Mouse (Mus musculus): Measurements from ENCODE around the gene Mill1. TPM values are rescaled to one million over a fixed set of nuclear protein-coding genes. Genes with fewer than 3 reads are reported as not detected.
"Not testable (repeated sequence)": the region's sequence is repeated elsewhere in the genome, so short reads cannot be mapped to it uniquely, and the experiment has no call there.

The Mill1 gene
- not detected in 2 replicates for polyA plus RNA-seq (2015; fragmentation: Nextera tagmentation; extraction: Ambion mirVana)

DNA sequence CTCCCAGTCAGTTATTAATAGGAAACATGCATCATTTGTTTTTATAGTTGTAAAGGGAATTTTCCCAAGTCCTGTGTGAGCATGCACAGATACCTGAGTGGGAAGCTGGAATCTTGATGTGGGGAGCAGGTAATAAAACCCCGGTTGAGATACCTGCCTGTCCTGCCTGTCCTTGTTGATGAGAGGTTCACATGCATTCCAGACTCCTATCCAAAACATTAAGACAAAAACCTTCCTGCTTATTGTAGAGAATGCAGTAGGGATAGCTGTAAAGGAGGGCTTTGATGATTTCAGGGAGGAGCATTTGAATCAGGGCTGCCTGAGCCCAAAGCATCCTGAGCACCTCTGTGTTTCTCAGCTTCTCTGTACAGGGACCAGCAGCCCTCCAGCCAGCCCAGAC, at the start of gene Mill1:
Gene Mill1 (plus strand): TSS at position 301 of the 400 bp plus-strand sequence.
- Histone ChIP-seq H3K27me3 (no peaks in the 10 kb centered on the region), H3K4me2 (no peak within 1 kb of the TSS), H3K9me3 (no peaks in the 10 kb centered on the region), H3K4me1 (replicated peaks) (no peaks in the 10 kb centered on the region), H3K36me3 (no peaks in the 10 kb centered on the region), H3K27ac (no peak within 1 kb of the TSS), H3K4me3 (no peak within 1 kb of the TSS), H3K9ac (no peak within 1 kb of the TSS)
- 78% methylated on average over 1 of the region's 1 CpGs for WGBS
- ATAC-seq (ENCODE audit: low FRiP score), result no peak

DNA sequence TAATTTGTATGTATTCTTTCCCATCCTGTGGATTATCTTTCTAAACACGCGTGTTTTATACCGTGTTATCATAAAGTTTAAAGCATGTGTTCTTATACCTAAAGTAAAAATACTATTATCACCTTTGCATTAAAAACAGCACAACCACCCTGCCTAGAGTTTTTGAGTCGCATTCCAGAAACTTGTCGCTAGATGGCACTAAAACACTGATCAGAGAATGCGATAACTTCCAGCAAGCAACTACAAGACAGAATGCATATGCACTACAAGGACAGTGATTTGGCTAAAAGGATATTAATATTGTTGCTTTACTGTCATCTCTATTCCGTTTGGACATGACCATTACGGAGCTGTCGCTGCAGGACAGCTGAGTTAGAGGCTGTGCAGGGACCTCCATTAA, 34.2 kb upstream of the Mill1 start:
- Histone ChIP-seq H3K36me3 (no peaks in the 10 kb centered on the region), H3K9ac (no peak overlapping the region), H3K9me3 (peaks cover 9% of the 10 kb centered on the region), H3K27me3 (no peaks in the 10 kb centered on the region), H3K4me3 (no peak overlapping the region), H3K4me1 (replicated peaks) (no peaks in the 10 kb centered on the region), H3K4me2 (no peak overlapping the region), H3K27ac (no peak overlapping the region)
- ATAC-seq (ENCODE audit: low FRiP score), result no peak
- WGBS, result 10% methylated on average over 9 of the region's 9 CpGs

GRCm38 (mm10) chr7:18214699-18215098, 30.4 kb upstream of the Mill1 start:
- Histone ChIP-seq H3K27me3 (no peaks in the 10 kb centered on the region), H3K27ac (no peak overlapping the region), H3K36me3 (no peaks in the 10 kb centered on the region), H3K9me3 (peaks cover 16% of the 10 kb centered on the region), H3K4me2 (no peak overlapping the region), H3K9ac (no peak overlapping the region), H3K4me3 (no peak overlapping the region), H3K4me1 (replicated peaks) (no peaks in the 10 kb centered on the region)
- WGBS, result 50% methylated on average over 1 of the region's 1 CpGs
- no peak for ATAC-seq (ENCODE audit: low FRiP score)

- 90% methylated on average over 2 of the region's 2 CpGs for WGBS
- H3K9me3 ChIP-seq, result peaks cover 10% of the 10 kb centered on the region; the same call in 1 of the 2 replicates
- H3K9ac ChIP-seq, result no peak overlapping the region
- no peak for ATAC-seq (ENCODE audit: low FRiP score)
- H3K4me2 ChIP-seq, result no peak overlapping the region
- no peaks in the 10 kb centered on the region for H3K27me3 ChIP-seq
- no peak overlapping the region for H3K27ac ChIP-seq
- no peaks in the 10 kb centered on the region for H3K4me1 ChIP-seq (replicated peaks)
- H3K36me3 ChIP-seq, result no peaks in the 10 kb centered on the region
- no peak overlapping the region for H3K4me3 ChIP-seq
Observed at GRCm38 (mm10) chr7:18238561-18238960, 6.6 kb upstream of the Mill1 start.

- H3K4me3 ChIP-seq, result no peak overlapping the region
- no peaks in the 10 kb centered on the region for H3K27me3 ChIP-seq
- H3K9ac ChIP-seq, result no peak overlapping the region
- H3K27ac ChIP-seq, result no peak overlapping the region
- no peak overlapping the region for H3K4me2 ChIP-seq
- H3K4me1 ChIP-seq (replicated peaks), result no peaks in the 10 kb centered on the region
- WGBS, result 86% methylated on average over 5 of the region's 5 CpGs
- H3K9me3 ChIP-seq, result peaks cover 10% of the 10 kb centered on the region; the same call in 1 of the 2 replicates
- H3K36me3 ChIP-seq, result no peaks in the 10 kb centered on the region
- no peak for ATAC-seq (ENCODE audit: low FRiP score)
Observed at GRCm38 (mm10) chr7:18241217-18241616, 3.9 kb upstream of the Mill1 start.

- not testable (repeated sequence) for H3K9me3 ChIP-seq; H3K4me1 ChIP-seq (replicated peaks); H3K4me3 ChIP-seq; H3K4me2 ChIP-seq; H3K27ac ChIP-seq; ATAC-seq (ENCODE audit: low FRiP score); H3K9ac ChIP-seq; H3K27me3 ChIP-seq; H3K36me3 ChIP-seq
- WGBS, result 56% methylated on average over 1 of the region's 1 CpGs
Observed at GRCm38 (mm10) chr7:18243959-18244573, 1.1 kb upstream of the Mill1 start.

GRCm38 (mm10) chr7:18260219-18260618, 15.1 kb downstream of the Mill1 start:
- H3K27me3 ChIP-seq, result no peaks in the 10 kb centered on the region
- H3K9me3 ChIP-seq, result peaks cover 45% of the 10 kb centered on the region; the same call in 1 of the 2 replicates
- H3K27ac ChIP-seq, result no peak overlapping the region
- H3K4me1 ChIP-seq (replicated peaks), result no peaks in the 10 kb centered on the region
- H3K36me3 ChIP-seq, result no peaks in the 10 kb centered on the region
- no peak overlapping the region for H3K4me2 ChIP-seq
- ATAC-seq (ENCODE audit: low FRiP score), result no peak
- H3K9ac ChIP-seq, result no peak overlapping the region
- H3K4me3 ChIP-seq, result no peak overlapping the region
- WGBS, result 47% methylated on average over 1 of the region's 1 CpGs

DNA sequence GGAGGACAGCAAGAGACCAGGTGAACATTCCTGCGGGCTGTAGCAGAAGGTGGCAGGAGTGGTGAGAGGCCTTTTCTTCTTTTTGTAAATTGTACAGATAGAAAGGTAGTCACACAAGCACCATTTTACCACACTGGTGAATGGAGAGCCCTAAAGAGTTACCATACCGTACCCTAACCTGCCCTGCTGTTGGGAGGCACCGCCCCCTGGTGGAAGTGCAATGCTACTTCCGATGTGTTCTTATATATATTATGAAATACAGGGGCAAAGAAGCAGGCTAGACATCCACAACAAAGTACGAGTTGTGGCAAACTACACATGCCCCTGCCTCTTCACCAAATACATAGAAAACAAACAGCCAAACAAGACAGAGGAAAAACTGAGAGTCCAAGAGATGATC, 19.9 kb downstream of the Mill1 start:
- Histone ChIP-seq H3K9me3 (peaks cover 52% of the 10 kb centered on the region), H3K36me3 (no peaks in the 10 kb centered on the region), H3K9ac (no peak overlapping the region), H3K4me1 (replicated peaks) (no peaks in the 10 kb centered on the region), H3K27me3 (no peaks in the 10 kb centered on the region), H3K4me3 (no peak overlapping the region), H3K27ac (no peak overlapping the region), H3K4me2 (no peak overlapping the region)
- ATAC-seq (ENCODE audit: low FRiP score), result no peak
- 61% methylated on average over 5 of the region's 5 CpGs for WGBS

Other genes starting within 250 kb of the Mill1 start
- not detected in 2 replicates for gene Ceacam13, start 235.5 kb upstream of the Mill1 start, polyA plus RNA-seq (2015; fragmentation: Nextera tagmentation; extraction: Ambion mirVana)
- not detected in 2 replicates for gene Ceacam12, start 179.4 kb upstream of the Mill1 start, polyA plus RNA-seq (2015; fragmentation: Nextera tagmentation; extraction: Ambion mirVana)
- gene Igfl3, start 68.9 kb upstream of the Mill1 start, polyA plus RNA-seq (2015; fragmentation: Nextera tagmentation; extraction: Ambion mirVana), result not detected in 2 replicates
- not detected in 2 replicates for gene Psg18, start 109.7 kb downstream of the Mill1 start, polyA plus RNA-seq (2015; fragmentation: Nextera tagmentation; extraction: Ambion mirVana)
- 0.13 TPM in 1 of 2 replicates, not detected in the other for gene Psg28, start 186.7 kb downstream of the Mill1 start, polyA plus RNA-seq (2015; fragmentation: Nextera tagmentation; extraction: Ambion mirVana)
- gene Psg26, start 238.8 kb downstream of the Mill1 start, polyA plus RNA-seq (2015; fragmentation: Nextera tagmentation; extraction: Ambion mirVana), result not detected in 2 replicates

Measured in hindbrain, embryonic 13.5 days (tissue).